Mouse (Mus musculus): ENCODE measurements around the gene Alkbh5. TPM values are rescaled to one million over a fixed set of nuclear protein-coding genes. Genes with fewer than 3 reads are reported as not detected.
"Not testable (repeated sequence)": the region's sequence is repeated elsewhere in the genome, so short reads cannot be mapped to it uniquely, and the experiment has no call there.

The Alkbh5 gene
- polyA plus RNA-seq, 1 experiment from 2014 or later = 22.1 TPM

GRCm38 (mm10) chr11:60526461-60526860 lies 9.7 kb upstream of the Alkbh5 start:
- H3K36me3 ChIP-seq = no peaks in the 10 kb centered on the region
- no peaks in the 10 kb centered on the region for H3K9me3 ChIP-seq
- H3K27me3 ChIP-seq = no peaks in the 10 kb centered on the region
- H3K4me3 ChIP-seq = no peak overlapping the region
- ATAC-seq (ENCODE audit: low FRiP score, low read depth) = no peak
- H3K27ac ChIP-seq (replicated peaks) = no peak overlapping the region
- no peak overlapping the region for H3K4me2 ChIP-seq
- 67% methylated on average over 4 of the region's 4 CpGs for WGBS
- H3K9ac ChIP-seq = no peak overlapping the region
- H3K4me1 ChIP-seq (replicated peaks) = no peaks in the 10 kb centered on the region

GRCm38 (mm10) chr11:60535676-60536075 lies 505 bp upstream of the Alkbh5 start:
- H3K36me3 ChIP-seq = no peaks in the 10 kb centered on the region
- H3K27ac ChIP-seq (replicated peaks) = peak overlapping the region; percentile 97
- no peaks in the 10 kb centered on the region for H3K9me3 ChIP-seq
- ATAC-seq (ENCODE audit: low FRiP score, low read depth) = no peak
- H3K4me1 ChIP-seq (replicated peaks) = peaks cover 33% of the 10 kb centered on the region
- peak overlapping the region; percentile 79 for H3K4me3 ChIP-seq
- WGBS = 89% methylated on average over 2 of the region's 2 CpGs
- H3K9ac ChIP-seq = no peak overlapping the region
- no peaks in the 10 kb centered on the region for H3K27me3 ChIP-seq
- peak overlapping the region; percentile 98 for H3K4me2 ChIP-seq

GRCm38 (mm10) chr11:60536859-60537467 lies 782 bp downstream of the Alkbh5 start:
- Histone ChIP-seq H3K4me1 (replicated peaks) (peaks cover 46% of the 10 kb centered on the region), H3K36me3 (no peaks in the 10 kb centered on the region; the same call in 1 of the 2 replicates), H3K27me3 (no peaks in the 10 kb centered on the region), H3K4me2 (peak overlapping the region; percentile 98), H3K9me3 (no peaks in the 10 kb centered on the region), H3K9ac (peak overlapping the region; percentile 88), H3K27ac (replicated peaks) (peak overlapping the region; percentile 97), H3K4me3 (peak overlapping the region; percentile 79)
- peak; percentile 80 for ATAC-seq (ENCODE audit: low FRiP score, low read depth)
- under 1% methylated on average over 37 of the region's 37 CpGs for WGBS

GRCm38 (mm10) chr11:60537468-60538347 lies 1.5 kb downstream of the Alkbh5 start:
- peak overlapping the region; percentile 98 for H3K4me2 ChIP-seq
- peak overlapping the region; percentile 97 for H3K27ac ChIP-seq (replicated peaks)
- H3K27me3 ChIP-seq = no peaks in the 10 kb centered on the region
- H3K36me3 ChIP-seq = peaks cover 3% of the 10 kb centered on the region; the same call in 1 of the 2 replicates
- under 1% methylated on average over 90 of the region's 91 CpGs for WGBS
- H3K9me3 ChIP-seq = no peaks in the 10 kb centered on the region
- H3K9ac ChIP-seq = peak overlapping the region; percentile 88
- peak; percentile 89 for ATAC-seq (ENCODE audit: low FRiP score, low read depth)
- H3K4me1 ChIP-seq (replicated peaks) = peaks cover 53% of the 10 kb centered on the region
- peak overlapping the region; percentile 79 for H3K4me3 ChIP-seq

GRCm38 (mm10) chr11:60538371-60539281 lies 2.4 kb downstream of the Alkbh5 start:
- H3K27me3 ChIP-seq = no peaks in the 10 kb centered on the region
- ATAC-seq (ENCODE audit: low FRiP score, low read depth) = no peak; the same call in 1 of the 2 replicates

GRCm38 (mm10) chr11:60539540-60539939 lies 3.4 kb downstream of the Alkbh5 start:
- no peaks in the 10 kb centered on the region for H3K27me3 ChIP-seq
- 3% methylated on average over 2 of the region's 2 CpGs for WGBS
- ATAC-seq (ENCODE audit: low FRiP score, low read depth) = no peak
- no peak overlapping the region for H3K27ac ChIP-seq (replicated peaks)
- H3K4me3 ChIP-seq = peak overlapping the region; percentile 79
- no peaks in the 10 kb centered on the region for H3K9me3 ChIP-seq
- H3K4me1 ChIP-seq (replicated peaks) = peaks cover 68% of the 10 kb centered on the region
- peaks cover 3% of the 10 kb centered on the region; the same call in 1 of the 2 replicates for H3K36me3 ChIP-seq
- H3K4me2 ChIP-seq = peak overlapping the region; percentile 98
- H3K9ac ChIP-seq = peak overlapping the region; percentile 88

More at GRCm38 (mm10) chr11:60538371-60539281, 2.4 kb downstream of the Alkbh5 start:
- Histone ChIP-seq H3K4me3 (peak overlapping the region; percentile 79), H3K9ac (peak overlapping the region; percentile 88), H3K27ac (replicated peaks) (peak overlapping the region; percentile 97), H3K4me2 (peak overlapping the region; percentile 98), H3K4me1 (replicated peaks) (peaks cover 60% of the 10 kb centered on the region), H3K36me3 (peaks cover 3% of the 10 kb centered on the region; the same call in 1 of the 2 replicates), H3K9me3 (no peaks in the 10 kb centered on the region)
- under 1% methylated on average over 86 of the region's 93 CpGs for WGBS

- no peaks in the 10 kb centered on the region for H3K27me3 ChIP-seq
- H3K9me3 ChIP-seq = no peaks in the 10 kb centered on the region
- H3K4me2 ChIP-seq = peak overlapping the region; percentile 98
- H3K4me1 ChIP-seq (replicated peaks) = peaks cover 73% of the 10 kb centered on the region
- peak overlapping the region; percentile 31 for H3K4me3 ChIP-seq
- peak overlapping the region; percentile 24 for H3K9ac ChIP-seq
- H3K27ac ChIP-seq (replicated peaks) = no peak overlapping the region
- WGBS = 7% methylated on average over 4 of the region's 4 CpGs
- H3K36me3 ChIP-seq = peaks cover 3% of the 10 kb centered on the region; the same call in 1 of the 2 replicates
- no peak for ATAC-seq (ENCODE audit: low FRiP score, low read depth)
Measured at GRCm38 (mm10) chr11:60540002-60540610, 3.9 kb downstream of the Alkbh5 start.

- WGBS = 73% methylated on average over 2 of the region's 2 CpGs
- Histone ChIP-seq H3K27ac (replicated peaks) (no peak overlapping the region), H3K27me3 (no peaks in the 10 kb centered on the region), H3K4me1 (replicated peaks) (peaks cover 73% of the 10 kb centered on the region), H3K36me3 (peaks cover 3% of the 10 kb centered on the region; the same call in 1 of the 2 replicates), H3K9me3 (no peaks in the 10 kb centered on the region), H3K9ac (no peak overlapping the region; the same call in 1 of the 2 replicates), H3K4me3 (peak overlapping the region; percentile 31), H3K4me2 (peak overlapping the region; percentile 98)
- ATAC-seq (ENCODE audit: low FRiP score, low read depth) = no peak
Measured at GRCm38 (mm10) chr11:60540761-60541160, 4.6 kb downstream of the Alkbh5 start.

GRCm38 (mm10) chr11:60541831-60542230 lies 5.7 kb downstream of the Alkbh5 start:
- WGBS = 86% methylated on average over 6 of the region's 6 CpGs
- no peak overlapping the region for H3K27ac ChIP-seq (replicated peaks)
- H3K9ac ChIP-seq = no peak overlapping the region
- no peak for ATAC-seq (ENCODE audit: low FRiP score, low read depth)
- H3K4me2 ChIP-seq = 0 out of 2 replicates have a peak overlapping the region, but pooled peaks have one; percentile 98
- H3K4me1 ChIP-seq (replicated peaks) = peaks cover 65% of the 10 kb centered on the region
- no peaks in the 10 kb centered on the region for H3K9me3 ChIP-seq
- H3K4me3 ChIP-seq = no peak overlapping the region
- H3K27me3 ChIP-seq = no peaks in the 10 kb centered on the region
- peaks cover 3% of the 10 kb centered on the region; the same call in 1 of the 2 replicates for H3K36me3 ChIP-seq

- Histone ChIP-seq H3K4me1 (replicated peaks) (peaks cover 65% of the 10 kb centered on the region), H3K36me3 (peaks cover 11% of the 10 kb centered on the region)
- H3K9ac ChIP-seq; H3K27me3 ChIP-seq; ATAC-seq (ENCODE audit: low FRiP score, low read depth); H3K27ac ChIP-seq (replicated peaks); H3K9me3 ChIP-seq; H3K4me3 ChIP-seq; H3K4me2 ChIP-seq: not testable (repeated sequence)
- WGBS = 86% methylated on average over 5 of the region's 5 CpGs
Measured at GRCm38 (mm10) chr11:60543211-60543610, 7.0 kb downstream of the Alkbh5 start.

- Histone ChIP-seq H3K9me3 (no peaks in the 10 kb centered on the region), H3K4me1 (replicated peaks) (peaks cover 51% of the 10 kb centered on the region), H3K36me3 (peaks cover 22% of the 10 kb centered on the region), H3K27me3 (no peaks in the 10 kb centered on the region), H3K4me3 (no peak overlapping the region), H3K4me2 (no peak overlapping the region), H3K27ac (replicated peaks) (no peak overlapping the region), H3K9ac (no peak overlapping the region)
- WGBS = 64% methylated on average over 4 of the region's 4 CpGs
- ATAC-seq (ENCODE audit: low FRiP score, low read depth) = no peak
Measured at GRCm38 (mm10) chr11:60545433-60545832, 9.3 kb downstream of the Alkbh5 start.
